Mouse (Mus musculus) CH12.LX (cell line): ENCODE measurements at regions not wholly inside any gene's neighbourhood (a gene's known extent, or its start where the extent isn't known, plus 50 kb on each side); places are given as distances from the start of the nearest gene placed in this dataset.
A peak's percentile ranks its signal among the peaks of the same experiment; 100 is the strongest.

Experiments used
- DNase-seq: peaks from one replicate; pipeline ENCODE4 v3.0.0-alpha.2; 2013; ENCODE audit errors: extremely low read depth
- H3K27ac ChIP-seq: 2 replicates; pipeline ENCODE4 v1.5.1; 2012; ENCODE audit warnings: low read depth, mild to moderate bottlenecking, control low read depth, moderate library complexity; ENCODE audit not compliant: insufficient read depth
- H3K27me3 ChIP-seq: replicated peaks from 2 replicates; pipeline ENCODE3; 2012; ENCODE audit warnings: inconsistent platforms
- H3K36me3 ChIP-seq, 2 experiments: replicated peaks in 1 of 2; 2 replicates each; pipeline versions ENCODE3 to v1.6.1; 2012; ENCODE audit warnings: inconsistent platforms in 1 of 2, low read length in 1 of 2, mild to moderate bottlenecking in 1 of 2, mixed read lengths in 1 of 2, moderate library complexity in 1 of 2; ENCODE audit not compliant: control insufficient read depth in 1 of 2, insufficient read depth in 1 of 2
- H3K4me1 ChIP-seq, 2 experiments: 2 replicates each; pipeline ENCODE4 v1.6.1; 2012; ENCODE audit warnings: inconsistent platforms in 1 of 2, moderate library complexity in 1 of 2; ENCODE audit not compliant: insufficient read depth in 2 of 2, control insufficient read depth in 1 of 2
- H3K4me2 ChIP-seq: 2 replicates; pipeline ENCODE4 v1.6.1; 2012; ENCODE audit warnings: low read depth, mild to moderate bottlenecking, control low read depth; ENCODE audit not compliant: poor library complexity, insufficient read depth, severe bottlenecking
- H3K4me3 ChIP-seq, 3 experiments: fragments of 150-350 bp in 1 of 3; sonication (generic) in 1 of 3; replicated peaks in 1 of 3; 2 replicates each; pipeline versions ENCODE3 to v1.5.1; 2011 to 2012; ENCODE audit warnings: low read depth in 2 of 3, low read length in 2 of 3, mild to moderate bottlenecking in 2 of 3, moderate library complexity in 2 of 3, control low read depth in 1 of 3, improper control_type of control experiment in 1 of 3, inconsistent platforms in 1 of 3, mixed read lengths in 1 of 3; ENCODE audit not compliant: poor library complexity in 1 of 3
- H3K79me2 ChIP-seq: replicated peaks from 2 replicates; pipeline ENCODE4 v1.6.1; 2012; ENCODE audit warnings: mild to moderate bottlenecking, moderate library complexity; ENCODE audit not compliant: control insufficient read depth, poor library complexity, insufficient read depth, severe bottlenecking; ENCODE audit errors: extremely low read depth
- H3K9ac ChIP-seq: 2 replicates; pipeline ENCODE4 v1.6.1; 2012; ENCODE audit warnings: low read depth, mild to moderate bottlenecking, control low read depth, moderate library complexity; ENCODE audit not compliant: insufficient read depth
- H3K9me3 ChIP-seq: replicated peaks from 2 replicates; pipeline ENCODE3; 2012; ENCODE audit warnings: low read length, inconsistent platforms, mixed read lengths
- BHLHE40 ChIP-seq: IDR thresholded peaks from 2 replicates; pipeline ENCODE4 v1.6.1; 2011; ENCODE audit warnings: mild to moderate bottlenecking, low read depth, low read length, improper control_type of control experiment
- CHD1 ChIP-seq: IDR thresholded peaks from 2 replicates; pipeline ENCODE4 v1.6.1; 2012; ENCODE audit warnings: low read depth, low read length, improper control_type of control experiment, inconsistent platforms
- CHD2 ChIP-seq: IDR thresholded peaks from 2 replicates; pipeline ENCODE4 v1.6.1; 2011; ENCODE audit warnings: low read length, improper control_type of control experiment
- CTCF ChIP-seq, 2 experiments: IDR thresholded peaks in 1 of 2; conservative IDR thresholded peaks in 1 of 2; 2 replicates each; pipeline ENCODE4 v1.5.1; 2011 to 2012; ENCODE audit warnings: low read depth in 2 of 2, low read length in 2 of 2, improper control_type of control experiment in 1 of 2, inconsistent platforms in 1 of 2, mild to moderate bottlenecking in 1 of 2, moderate library complexity in 1 of 2
- ELF1 ChIP-seq: IDR thresholded peaks from 2 replicates; pipeline ENCODE4 v1.6.1; 2014; ENCODE audit warnings: low read depth, mild to moderate bottlenecking, inconsistent platforms, low read length, improper control_type of control experiment
- GABPA ChIP-seq: IDR thresholded peaks from 2 replicates; pipeline ENCODE4 v1.6.1; 2012; ENCODE audit warnings: low read depth, low read length, improper control_type of control experiment, inconsistent platforms; ENCODE audit not compliant: insufficient replicate concordance
- HCFC1 ChIP-seq: IDR thresholded peaks from 2 replicates; pipeline ENCODE4 v1.6.1; 2012; ENCODE audit warnings: low read depth, mild to moderate bottlenecking, inconsistent platforms, low read length, improper control_type of control experiment
- IRF4 ChIP-seq: IDR thresholded peaks from 2 replicates; pipeline ENCODE4 v1.6.1; 2014; ENCODE audit warnings: low read depth, mild to moderate bottlenecking, inconsistent platforms, low read length, improper control_type of control experiment
- JUN ChIP-seq: IDR thresholded peaks from 2 replicates; pipeline ENCODE4 v1.6.1; 2011; ENCODE audit warnings: low read depth, mild to moderate bottlenecking, low read length, improper control_type of control experiment, moderate library complexity; ENCODE audit not compliant: insufficient read depth
- JUND ChIP-seq: conservative IDR thresholded peaks from 2 replicates; pipeline ENCODE4 v1.6.1; 2011; ENCODE audit warnings: low read depth, low read length, improper control_type of control experiment
- MAFK ChIP-seq: IDR thresholded peaks from 2 replicates; pipeline ENCODE4 v1.6.1; 2011; ENCODE audit warnings: low read length, improper control_type of control experiment; ENCODE audit not compliant: insufficient replicate concordance
- MAX ChIP-seq: IDR thresholded peaks from 2 replicates; pipeline ENCODE4 v1.6.1; 2011; ENCODE audit warnings: low read length, improper control_type of control experiment
- MAZ ChIP-seq: IDR thresholded peaks from 2 replicates; pipeline ENCODE4 v1.6.1; 2012; ENCODE audit warnings: low read depth, mild to moderate bottlenecking, inconsistent platforms, low read length, improper control_type of control experiment, moderate library complexity
- MEF2A ChIP-seq: IDR thresholded peaks from 2 replicates; pipeline ENCODE4 v1.6.1; 2014; ENCODE audit warnings: low read depth, mild to moderate bottlenecking, inconsistent platforms, low read length, improper control_type of control experiment, borderline replicate concordance
- MYC ChIP-seq: IDR thresholded peaks from 2 replicates; pipeline ENCODE4 v1.6.1; 2011; ENCODE audit warnings: low read depth, mild to moderate bottlenecking, improper control_type of control experiment, low read length
- NRF1 ChIP-seq: IDR thresholded peaks from 2 replicates; pipeline ENCODE4 v1.6.1; 2014; ENCODE audit warnings: low read depth, mild to moderate bottlenecking, inconsistent platforms, low read length, improper control_type of control experiment, moderate library complexity
- PAX5 ChIP-seq: IDR thresholded peaks from 2 replicates; pipeline ENCODE4 v1.6.1; 2012; ENCODE audit warnings: low read length, inconsistent platforms, mixed read lengths
- POLR2A ChIP-seq: IDR thresholded peaks from 2 replicates; pipeline ENCODE4 v1.6.1; 2011; ENCODE audit warnings: low read depth, mild to moderate bottlenecking, improper control_type of control experiment, low read length
- RAD21 ChIP-seq: IDR thresholded peaks from 2 replicates; pipeline ENCODE4 v1.6.1; 2011; ENCODE audit warnings: low read depth, mild to moderate bottlenecking, low read length, improper control_type of control experiment, moderate library complexity
- SMC3 ChIP-seq: IDR thresholded peaks from 2 replicates; pipeline ENCODE4 v1.6.1; 2011; ENCODE audit warnings: low read depth, low read length, improper control_type of control experiment
- TBP ChIP-seq: conservative IDR thresholded peaks from 2 replicates; pipeline ENCODE4 v1.6.1; 2011; ENCODE audit warnings: low read depth, low read length, improper control_type of control experiment
- TCF12 ChIP-seq: IDR thresholded peaks from 2 replicates; pipeline ENCODE4 v1.6.1; 2014; ENCODE audit warnings: low read depth, mild to moderate bottlenecking, inconsistent platforms, low read length, improper control_type of control experiment
- UBTF ChIP-seq: IDR thresholded peaks from 2 replicates; pipeline ENCODE4 v1.6.1; 2012; ENCODE audit warnings: low read depth, mild to moderate bottlenecking, inconsistent platforms, low read length, improper control_type of control experiment, moderate library complexity
- USF1 ChIP-seq: IDR thresholded peaks from 2 replicates; pipeline ENCODE4 v1.6.1; 2014; ENCODE audit warnings: low read depth, mild to moderate bottlenecking, inconsistent platforms, low read length, improper control_type of control experiment
- USF2 ChIP-seq: conservative IDR thresholded peaks from 2 replicates; pipeline ENCODE4 v1.6.1; 2011; ENCODE audit warnings: low read depth, low read length, improper control_type of control experiment
- ZC3H11A ChIP-seq: IDR thresholded peaks from 2 replicates; pipeline ENCODE4 v1.6.1; 2012; ENCODE audit warnings: low read depth, mild to moderate bottlenecking, inconsistent platforms, low read length, improper control_type of control experiment
- ZKSCAN1 ChIP-seq: IDR thresholded peaks from 2 replicates; pipeline ENCODE4 v1.6.1; 2012; ENCODE audit warnings: low read depth, inconsistent platforms, low read length, improper control_type of control experiment, borderline replicate concordance
- ZMIZ1 ChIP-seq: IDR thresholded peaks from 2 replicates; pipeline ENCODE4 v1.6.1; 2012; ENCODE audit warnings: low read depth, mild to moderate bottlenecking, inconsistent platforms, low read length, improper control_type of control experiment
- ZNF384 ChIP-seq: IDR thresholded peaks from 2 replicates; pipeline ENCODE4 v1.6.1; 2012; ENCODE audit warnings: low read depth, low read length, improper control_type of control experiment, inconsistent platforms
- dilution Hi-C: fragments of 300-500 bp; cut with MboI; formaldehyde crosslinking; loops from 2 replicates; pipeline ENCODE4 v1.14.3; 2020; ENCODE audit warnings: low sequenced_read_pairs; ENCODE audit not compliant: extremely low pct_unique_long_range_greater_than_20kb, extremely low pct_ligation_motif_present
- in situ Hi-C: fragments of 300-500 bp; cut with MboI; formaldehyde crosslinking; loops from 3 replicates; pipeline ENCODE4 v1.14.3; 2019; ENCODE audit warnings: low sequenced_read_pairs, low pct_ligation_motif_present, low pct_unique_long_range_greater_than_20kb, mixed read lengths

GRCm38 (mm10) chr6:47391014-47391802 lies 62.0 kb upstream of the Cul1 start:
- Histone ChIP-seq H3K36me3 (no peaks in the 10 kb centered on the region), H3K4me2 (peak overlapping the region; percentile 37; the same call in 1 of the 2 replicates), H3K9me3 (no peaks in the 10 kb centered on the region), H3K27me3 (no peaks in the 10 kb centered on the region), H3K4me1 (peaks cover 0 to 20% of the 10 kb centered on the region in 2 experiments; a peak in 2 of 4 replicates), H3K9ac (peak overlapping the region; percentile 10), H3K27ac (no peak overlapping the region), H3K79me2 (no peaks in the 10 kb centered on the region), H3K4me3 (no peak overlapping the region)
- DNase-seq, result no peak
- dilution Hi-C loops (no loop called here), in situ Hi-C loops (loop anchor here (10.0 kb wide), 1 partner anchor 76 kb away; no protein-coding TSS in a partner anchor)
- TF ChIP-seq IRF4 (no peak), SMC3 (no peak), CHD2 (no peak), ZNF384 (no peak), ZC3H11A (no peak), ZMIZ1 (no peak), JUN (no peak), CTCF (conservative IDR thresholded peaks at IDR 0.05 in 1 of 2, IDR thresholded peaks at IDR 0.05 in 1 of 2; ENCODE audit: low read depth in 2 of 2, low read length in 2 of 2) (no peak), BHLHE40 (no peak), MYC (no peak)

- Histone ChIP-seq H3K36me3 (no peaks in the 10 kb centered on the region), H3K4me1 (peaks cover 2 to 15% of the 10 kb centered on the region in 2 experiments; a peak in 3 of 4 replicates), H3K4me3 (no peak overlapping the region), H3K9ac (no peak overlapping the region), H3K27ac (no peak overlapping the region), H3K27me3 (no peaks in the 10 kb centered on the region), H3K9me3 (no peaks in the 10 kb centered on the region), H3K79me2 (no peaks in the 10 kb centered on the region), H3K4me2 (peak overlapping the region; percentile 58; the same call in 1 of the 2 replicates)
- in situ Hi-C loops, result loop anchor here (10.0 kb wide), 1 partner anchor 81 kb away; no protein-coding TSS in a partner anchor
- dilution Hi-C loops, result no loop called here
- peak; percentile 70 for DNase-seq
- peak; percentile 90 for TF ChIP-seq SMC3
- TF ChIP-seq UBTF, result no peak
- TF ChIP-seq RAD21, result peak; percentile 93
- TF ChIP-seq MAZ, result 0 out of 2 replicates have a peak, but pooled peaks have one; percentile 48
- no peak for TF ChIP-seq CHD1
- TF ChIP-seq ZNF384, result no peak
- no peak for TF ChIP-seq USF1
- TF ChIP-seq MEF2A, result no peak
- TF ChIP-seq ELF1, result no peak
- TF ChIP-seq GABPA, result no peak
- no peak for TF ChIP-seq POLR2A
- TF ChIP-seq PAX5, result no peak
- TF ChIP-seq JUND, result no peak
- TF ChIP-seq MYC, result peak; percentile 70; the same call in 1 of the 2 replicates
- TF ChIP-seq TCF12, result no peak
- no peak for TF ChIP-seq MAFK
- no peak for TF ChIP-seq NRF1
- peak; percentile 73 for TF ChIP-seq ZC3H11A
- no peak for TF ChIP-seq USF2
- TF ChIP-seq MAX, result no peak; the same call in 1 of the 2 replicates
- no peak for TF ChIP-seq IRF4
- no peak for TF ChIP-seq ZKSCAN1
- no peak for TF ChIP-seq HCFC1
- TF ChIP-seq TBP, result no peak
- no peak for TF ChIP-seq CHD2
Observed at GRCm38 (mm10) chr6:47395465-47396337, 57.5 kb upstream of the Cul1 start.
